Mouse (Mus musculus) layer of hippocampus, adult 6 months (tissue): ENCODE measurements around the gene Mtx2. TPM values are rescaled to one million over a fixed set of nuclear protein-coding genes. Genes with fewer than 3 reads are reported as not detected.

Source experiments
- long read RNA-seq, 2 experiments: library from polyadenylated mRNA; unstranded; transcript quantifications; one replicate each; pipeline ENCODE4 v2.0.0; 2019 to 2020
- polyA plus RNA-seq: library from polyadenylated mRNA; unstranded; fragments of <200 nt; fragmentation: Nextera tagmentation; gene quantifications from 2 replicates; pipeline ENCODE4 v1.2.3, GENCODE M21; 2021

Mtx2 gene
- 49.1 and 54.5 TPM in 2 replicates for polyA plus RNA-seq
- long read RNA-seq, experiment 1, transcript Mtx2-201 (10 exons, 2,950 nt), result major isoform, 111 of 119 reads
- long read RNA-seq, experiment 1, partial matches to known transcripts, result 2 of 119 reads
- long read RNA-seq, experiment 1, other reads (novel, unspliced or antisense), result 5 of 119 reads
- long read RNA-seq, experiment 2, transcript Mtx2-201 (10 exons, 2,950 nt), result major isoform, 218 of 243 reads
- long read RNA-seq, experiment 2, partial matches to known transcripts, result 1 of 243 reads
- long read RNA-seq, experiment 2, other reads (novel, unspliced or antisense), result 24 of 243 reads

GRCm38 (mm10) chr2:74825730-74826430, at the start of gene Mtx2:
TSS of gene Mtx2 (plus strand) at chr2:74825803.

Other genes starting within 250 kb of the Mtx2 start
- gene Lnpk, start 246.4 kb upstream of the Mtx2 start, polyA plus RNA-seq, result 25.7 and 30.1 TPM in 2 replicates
- not detected in 2 replicates for gene Evx2, start 166.2 kb upstream of the Mtx2 start, polyA plus RNA-seq
- not detected in 2 replicates for gene Hoxd13, start 157.5 kb upstream of the Mtx2 start, polyA plus RNA-seq
- gene Hoxd12, start 150.8 kb upstream of the Mtx2 start, polyA plus RNA-seq, result not detected in 2 replicates
- not detected in 2 replicates for gene Hoxd11, start 146.2 kb upstream of the Mtx2 start, polyA plus RNA-seq
- not detected in 2 replicates for gene Hoxd10, start 133.9 kb upstream of the Mtx2 start, polyA plus RNA-seq
- gene Hoxd9, start 128.1 kb upstream of the Mtx2 start, polyA plus RNA-seq, result not detected in 2 replicates
- gene Hoxd8, start 121.2 kb upstream of the Mtx2 start, polyA plus RNA-seq, result not detected in 2 replicates
- not detected in 2 replicates for gene Hoxd3, start 113.9 kb upstream of the Mtx2 start, polyA plus RNA-seq
- gene Hoxd4, start 113.9 kb upstream of the Mtx2 start, polyA plus RNA-seq, result not detected in 2 replicates
- gene Gm28230, start 99.1 kb upstream of the Mtx2 start, polyA plus RNA-seq, result not detected in 2 replicates
- gene Hoxd1, start 62.8 kb upstream of the Mtx2 start, polyA plus RNA-seq, result 0.08 and 0.09 TPM in 2 replicates